Mouse (Mus musculus): ENCODE data around the gene Gm9195. TPM values are rescaled to one million over a fixed set of nuclear protein-coding genes. Genes with fewer than 3 reads are reported as not detected.

Gene Gm9195
- polyA plus RNA-seq, 1 experiment = not detected

DNA sequence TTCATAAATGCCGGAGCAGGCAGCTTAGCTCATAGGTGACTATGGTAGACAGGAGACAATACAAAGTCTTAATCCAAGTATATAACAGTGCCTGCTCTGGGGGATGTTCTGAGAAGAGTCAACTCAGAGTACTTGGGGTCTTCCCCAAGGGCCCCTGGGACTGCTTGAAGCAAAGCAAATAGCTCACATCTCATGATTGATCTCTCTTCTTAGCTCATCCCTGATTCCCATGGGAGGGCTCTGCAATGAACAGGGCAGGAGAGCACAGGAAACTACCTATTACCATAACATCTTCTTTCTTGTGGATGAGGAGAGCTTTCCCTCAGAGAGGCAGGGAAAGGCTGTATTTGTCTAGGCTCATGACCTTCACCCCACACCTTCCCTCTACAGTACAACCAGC, 32.7 kb downstream of the Gm9195 start:
- H3K4me3 ChIP-seq (replicated peaks; ENCODE audit: extremely low read depth, low read depth, low read length) = no peak overlapping the region
- no peak for TF ChIP-seq CTCF (IDR thresholded peaks at IDR 0.05; ENCODE audit: insufficient read depth, low read length)
- TF ChIP-seq POLR2A (IDR thresholded peaks at IDR 0.05; ENCODE audit: borderline replicate concordance, extremely low read depth, low read depth, low read length) = no peak
- WGBS = 90% methylated on average over 1 of the region's 1 CpGs
- no peaks in the 10 kb centered on the region for H3K4me1 ChIP-seq (ENCODE audit: control insufficient read depth, insufficient read depth, low read length)
- no peak for DNase-seq

DNA sequence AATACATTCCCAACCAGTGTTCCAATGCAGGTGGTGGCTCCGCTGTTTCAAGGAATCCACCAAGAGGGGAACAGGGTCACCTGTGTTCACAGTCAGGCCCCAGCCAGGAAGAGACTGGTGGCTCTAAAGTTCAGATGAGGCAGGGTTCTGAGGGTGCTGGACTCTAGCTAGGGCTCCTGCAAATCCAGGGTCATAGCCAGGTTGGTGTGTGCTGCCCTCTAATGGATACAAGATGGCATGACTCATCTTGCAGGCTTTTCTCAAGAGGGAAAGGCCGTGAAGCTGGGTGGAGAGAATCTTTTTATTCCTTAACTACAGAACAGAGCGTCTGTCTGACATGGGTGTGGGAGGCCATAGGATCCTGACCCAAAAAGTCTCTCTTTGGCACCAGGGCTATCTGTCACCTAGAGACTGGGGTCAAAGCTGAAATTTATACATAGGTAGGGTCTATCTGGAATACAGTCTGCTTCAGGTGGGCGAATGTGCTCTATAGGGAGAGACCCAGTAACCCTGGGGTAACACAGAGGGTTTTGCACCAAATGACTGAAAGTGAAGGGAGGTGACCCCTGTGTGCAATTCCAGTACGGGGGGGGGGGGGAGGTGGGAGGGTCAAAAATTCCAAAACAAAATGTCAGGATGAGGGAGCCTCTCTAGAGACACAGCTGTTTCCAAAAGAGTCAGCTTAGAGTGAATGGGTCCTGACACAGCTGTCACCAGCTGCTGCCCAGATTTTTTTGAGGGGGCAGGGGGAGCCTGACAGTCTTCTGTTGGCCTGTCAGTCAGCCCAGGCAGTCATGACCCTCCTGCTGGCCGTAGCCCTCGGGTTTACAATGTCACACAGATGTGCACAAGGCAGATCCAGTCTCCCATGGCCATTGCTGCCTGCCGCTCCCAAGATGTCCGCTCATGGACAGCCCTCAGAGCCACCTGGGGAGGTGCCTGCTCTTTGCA, 44.2 kb downstream of the Gm9195 start:
- Histone ChIP-seq H3K4me3 (replicated peaks; ENCODE audit: extremely low read depth, low read depth, low read length) (no peak overlapping the region), H3K4me1 (ENCODE audit: control insufficient read depth, insufficient read depth, low read length) (no peaks in the 10 kb centered on the region)
- no peak for DNase-seq
- TF ChIP-seq POLR2A (IDR thresholded peaks at IDR 0.05; ENCODE audit: borderline replicate concordance, extremely low read depth, low read depth, low read length) (no peak), CTCF (IDR thresholded peaks at IDR 0.05; ENCODE audit: insufficient read depth, low read length) (peak; percentile 56)
- WGBS = 54% methylated on average over 9 of the region's 9 CpGs

DNA sequence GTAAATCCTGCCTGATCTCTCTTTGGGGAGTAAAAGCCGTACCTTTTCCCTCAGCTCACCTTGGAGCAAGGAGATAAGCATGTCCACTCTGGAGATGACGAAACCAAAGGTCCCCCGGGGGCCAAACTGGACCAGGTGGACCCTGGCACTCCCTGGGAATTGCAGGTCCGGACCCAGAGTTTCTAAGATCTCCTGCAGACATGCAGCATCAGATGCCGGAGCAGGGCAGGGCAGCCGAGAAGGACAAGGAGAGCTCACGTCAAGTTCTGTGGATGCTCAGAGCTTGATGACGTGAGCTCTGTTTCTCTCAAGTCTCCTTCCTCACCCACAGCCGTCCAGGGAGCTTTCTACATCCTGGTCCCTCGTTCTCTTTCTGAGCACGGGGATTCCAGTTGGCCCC, 48.7 kb downstream of the Gm9195 start:
- DNase-seq = no peak
- TF ChIP-seq CTCF (IDR thresholded peaks at IDR 0.05; ENCODE audit: insufficient read depth, low read length) (no peak), POLR2A (IDR thresholded peaks at IDR 0.05; ENCODE audit: borderline replicate concordance, extremely low read depth, low read depth, low read length) (no peak)
- WGBS = 73% methylated on average over 11 of the region's 11 CpGs
- Histone ChIP-seq H3K4me3 (replicated peaks; ENCODE audit: extremely low read depth, low read depth, low read length) (no peak overlapping the region), H3K4me1 (ENCODE audit: control insufficient read depth, insufficient read depth, low read length) (no peaks in the 10 kb centered on the region)

DNA sequence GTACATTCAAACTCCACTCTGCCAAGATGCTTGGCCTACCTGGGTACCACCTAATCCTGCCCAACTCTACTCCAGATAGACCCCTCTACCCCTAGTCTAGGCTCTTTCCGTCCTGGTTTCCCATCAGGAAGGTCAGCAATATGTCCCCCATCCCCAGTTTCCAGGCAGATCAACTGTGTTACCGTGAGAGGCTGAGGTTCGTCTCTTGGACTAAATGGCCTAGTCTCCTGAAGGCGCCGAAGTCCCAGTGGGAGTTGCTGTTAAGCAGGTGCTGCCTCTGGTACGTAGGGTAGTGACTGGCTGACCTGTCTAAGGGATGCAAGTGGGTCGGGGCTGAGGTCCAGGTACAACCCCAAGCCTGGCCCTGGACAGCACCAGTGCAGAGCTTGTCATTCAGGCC, 50.7 kb downstream of the Gm9195 start:
- no peaks in the 10 kb centered on the region for H3K4me1 ChIP-seq (ENCODE audit: control insufficient read depth, insufficient read depth, low read length)
- H3K4me3 ChIP-seq (replicated peaks; ENCODE audit: extremely low read depth, low read depth, low read length) = no peak overlapping the region
- no peak for DNase-seq
- no peak for TF ChIP-seq POLR2A (IDR thresholded peaks at IDR 0.05; ENCODE audit: borderline replicate concordance, extremely low read depth, low read depth, low read length)
- no peak for TF ChIP-seq CTCF (IDR thresholded peaks at IDR 0.05; ENCODE audit: insufficient read depth, low read length)
- WGBS = 86% methylated on average over 7 of the region's 7 CpGs

DNA sequence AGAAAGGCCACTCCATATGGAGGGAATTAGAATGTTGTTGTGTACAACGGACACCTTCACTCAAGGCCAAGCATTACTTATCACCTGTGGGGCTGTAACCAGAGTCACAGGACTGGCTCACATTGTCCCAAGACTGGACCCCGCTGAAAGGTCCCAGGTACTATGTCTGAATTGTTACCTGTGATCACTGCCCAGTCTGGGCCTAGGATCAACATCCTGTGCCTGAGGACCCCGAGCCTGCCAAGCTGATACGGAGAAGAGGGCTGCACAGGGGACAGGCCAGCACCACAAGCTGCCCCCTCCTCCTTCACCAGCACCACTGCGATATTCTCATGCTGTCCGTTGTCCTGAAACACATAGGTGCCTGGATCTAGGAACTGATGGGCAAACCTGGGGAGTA, 51.2 kb downstream of the Gm9195 start:
- TF ChIP-seq CTCF (IDR thresholded peaks at IDR 0.05; ENCODE audit: insufficient read depth, low read length) (no peak), POLR2A (IDR thresholded peaks at IDR 0.05; ENCODE audit: borderline replicate concordance, extremely low read depth, low read depth, low read length) (no peak)
- no peak for DNase-seq
- WGBS = 76% methylated on average over 6 of the region's 6 CpGs
- Histone ChIP-seq H3K4me1 (ENCODE audit: control insufficient read depth, insufficient read depth, low read length) (no peaks in the 10 kb centered on the region), H3K4me3 (replicated peaks; ENCODE audit: extremely low read depth, low read depth, low read length) (no peak overlapping the region)

DNA sequence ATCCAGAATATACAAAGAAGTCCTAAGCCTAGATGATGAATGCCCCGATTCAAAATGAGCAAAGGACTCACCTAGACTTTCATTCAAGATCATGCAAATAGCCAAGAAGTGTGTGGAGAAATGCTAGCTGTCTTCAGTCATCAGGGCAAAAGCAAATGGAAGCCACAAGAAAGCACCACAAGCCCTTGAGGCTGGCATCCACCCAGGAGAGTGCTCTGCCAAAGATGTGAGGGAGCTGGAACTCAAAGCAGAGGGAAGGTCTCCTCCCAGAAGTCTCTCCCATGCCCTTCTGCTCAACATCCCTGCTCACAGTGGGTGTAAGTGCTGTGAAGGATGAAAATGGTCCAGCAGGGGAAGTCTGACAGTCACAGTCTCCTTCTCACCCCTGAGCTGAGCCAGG, 52.7 kb downstream of the Gm9195 start:
- H3K4me3 ChIP-seq (replicated peaks; ENCODE audit: extremely low read depth, low read depth, low read length) = no peak overlapping the region
- no peaks in the 10 kb centered on the region for H3K4me1 ChIP-seq (ENCODE audit: control insufficient read depth, insufficient read depth, low read length)
- 84% methylated on average over 1 of the region's 1 CpGs for WGBS
- DNase-seq = no peak
- TF ChIP-seq CTCF (IDR thresholded peaks at IDR 0.05; ENCODE audit: insufficient read depth, low read length) = no peak
- no peak for TF ChIP-seq POLR2A (IDR thresholded peaks at IDR 0.05; ENCODE audit: borderline replicate concordance, extremely low read depth, low read depth, low read length)

DNA sequence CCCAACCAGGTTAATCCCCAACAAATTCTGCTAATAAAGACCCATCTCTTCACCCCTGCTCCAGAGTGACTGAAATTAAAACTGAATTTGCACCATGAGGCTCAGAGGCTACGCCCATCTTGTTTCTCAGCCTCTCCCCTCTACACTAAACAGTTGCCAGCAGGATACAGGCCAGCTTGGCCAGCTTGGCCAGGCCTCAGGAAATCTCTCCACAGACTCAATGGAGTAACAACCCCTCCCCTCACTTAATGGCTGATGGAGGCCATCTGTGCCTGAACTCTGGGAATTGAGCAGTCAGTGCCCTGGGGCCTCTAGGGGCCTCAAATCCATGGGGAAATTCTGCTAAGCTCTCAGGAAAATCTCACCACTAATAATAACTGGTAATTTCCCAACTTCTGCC, 101.9 kb downstream of the Gm9195 start:
- peak; percentile 31 for DNase-seq
- no peak overlapping the region for H3K4me3 ChIP-seq (replicated peaks; ENCODE audit: extremely low read depth, low read depth, low read length)
- H3K4me1 ChIP-seq (ENCODE audit: control insufficient read depth, insufficient read depth, low read length) = no peaks in the 10 kb centered on the region; the same call in 1 of the 2 replicates
- 50% methylated on average over 1 of the region's 1 CpGs for WGBS
- TF ChIP-seq CTCF (IDR thresholded peaks at IDR 0.05; ENCODE audit: insufficient read depth, low read length) (no peak), POLR2A (IDR thresholded peaks at IDR 0.05; ENCODE audit: borderline replicate concordance, extremely low read depth, low read depth, low read length) (no peak)

DNA sequence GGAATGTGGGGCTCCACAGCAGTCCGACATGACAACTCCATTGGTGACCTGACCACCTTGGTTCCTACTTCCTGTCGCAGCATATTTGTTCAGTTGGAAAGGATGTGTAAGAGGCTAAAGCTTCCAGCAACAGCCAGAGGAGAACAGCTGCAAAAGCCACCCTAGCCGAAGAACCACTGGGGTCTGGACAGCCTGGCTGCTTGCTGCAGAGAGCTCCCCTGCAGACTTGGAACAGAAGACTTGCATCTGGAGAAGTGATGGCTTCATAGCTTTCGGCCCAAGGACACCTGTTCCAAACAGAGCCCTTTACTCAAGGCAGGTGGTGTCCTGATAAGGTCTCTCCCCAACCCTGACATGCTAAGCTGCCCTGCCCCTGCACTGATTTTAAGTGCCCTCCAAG, 102.3 kb downstream of the Gm9195 start:
- WGBS = 55% methylated on average over 4 of the region's 4 CpGs
- no peak for DNase-seq
- TF ChIP-seq POLR2A (IDR thresholded peaks at IDR 0.05; ENCODE audit: borderline replicate concordance, extremely low read depth, low read depth, low read length) = no peak
- TF ChIP-seq CTCF (IDR thresholded peaks at IDR 0.05; ENCODE audit: insufficient read depth, low read length) = no peak
- Histone ChIP-seq H3K4me3 (replicated peaks; ENCODE audit: extremely low read depth, low read depth, low read length) (no peak overlapping the region), H3K4me1 (ENCODE audit: control insufficient read depth, insufficient read depth, low read length) (no peaks in the 10 kb centered on the region; the same call in 1 of the 2 replicates)

DNA sequence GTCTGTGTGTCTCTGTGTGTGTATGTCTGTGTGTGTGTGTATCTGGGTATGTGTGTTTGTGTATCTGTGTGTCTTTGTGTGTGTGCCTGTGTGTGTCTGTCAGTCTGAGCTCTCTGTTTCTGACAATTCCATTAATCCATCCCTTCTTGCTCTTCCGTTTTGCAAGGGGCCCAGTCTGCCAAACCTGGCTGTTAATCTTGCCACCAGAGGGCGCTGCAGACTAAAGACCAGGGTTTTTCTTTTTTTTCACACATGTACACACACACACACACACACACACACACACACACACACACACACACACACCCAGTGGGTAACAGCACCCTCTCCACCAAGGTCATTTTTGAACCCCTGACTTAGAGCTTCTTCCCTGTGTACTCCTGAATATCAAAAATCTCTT, 114.4 kb downstream of the Gm9195 start:
- TF ChIP-seq CTCF (IDR thresholded peaks at IDR 0.05; ENCODE audit: insufficient read depth, low read length) = peak; percentile 38; the same call in 1 of the 2 replicates
- TF ChIP-seq POLR2A (IDR thresholded peaks at IDR 0.05; ENCODE audit: borderline replicate concordance, extremely low read depth, low read depth, low read length) = no peak
- 8% methylated on average over 2 of the region's 2 CpGs for WGBS
- Histone ChIP-seq H3K4me1 (ENCODE audit: control insufficient read depth, insufficient read depth, low read length) (no peaks in the 10 kb centered on the region), H3K4me3 (replicated peaks; ENCODE audit: extremely low read depth, low read depth, low read length) (no peak overlapping the region)
- peak; percentile 28 for DNase-seq

Other genes starting within 250 kb of the Gm9195 start
- 26.0 and 37.9 TPM in 2 replicates for gene Fndc3a, start 218.2 kb upstream of the Gm9195 start, polyA plus RNA-seq (2012; rRNA removed)

All from lung, adult 2 months (tissue).